Mouse (Mus musculus): ENCODE results near the gene Cntn4. TPM values are rescaled to one million over a fixed set of nuclear protein-coding genes. Genes with fewer than 3 reads are reported as not detected.

Gene Cntn4
- total RNA-seq (2021): under 1 TPM; 0.47 to 0.70 TPM
- long read RNA-seq, experiment 1: 0 reads
- long read RNA-seq, experiment 2, partial matches to known transcripts: 1 of 1 reads
- long read RNA-seq, experiment 2, other reads (novel, unspliced or antisense): 0 of 1 reads

GRCm38 (mm10) chr6:105677149-105678031, at the start of gene Cntn4:
Gene Cntn4, plus strand, starts transcription at chr6:105677660.
- peak in 1 of 2 experiments; percentile 6 for DNase-seq (ENCODE audit: low spot score in 2 of 2)

DNA sequence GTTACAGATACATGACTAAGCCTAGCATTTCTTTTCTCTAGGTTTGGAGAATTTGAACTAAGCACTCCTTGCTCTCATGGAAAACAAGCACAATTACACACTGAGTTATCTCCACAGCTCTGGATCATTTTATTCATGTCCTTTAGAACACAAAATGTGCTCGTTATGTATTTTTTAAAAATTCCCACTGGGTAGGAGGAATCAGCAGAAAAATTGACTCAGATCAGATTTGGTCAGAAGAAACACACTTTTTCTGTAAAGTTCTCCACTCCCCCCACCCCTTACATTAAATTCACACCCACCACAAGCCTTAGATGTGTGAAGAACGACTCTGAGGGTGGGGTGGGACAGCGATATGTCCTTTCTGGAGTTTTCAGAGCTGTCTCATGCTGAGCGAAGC, 3.2 kb upstream of the Cntn4 start:
- DNase-seq (ENCODE audit: low spot score in 2 of 2): no peak

DNA sequence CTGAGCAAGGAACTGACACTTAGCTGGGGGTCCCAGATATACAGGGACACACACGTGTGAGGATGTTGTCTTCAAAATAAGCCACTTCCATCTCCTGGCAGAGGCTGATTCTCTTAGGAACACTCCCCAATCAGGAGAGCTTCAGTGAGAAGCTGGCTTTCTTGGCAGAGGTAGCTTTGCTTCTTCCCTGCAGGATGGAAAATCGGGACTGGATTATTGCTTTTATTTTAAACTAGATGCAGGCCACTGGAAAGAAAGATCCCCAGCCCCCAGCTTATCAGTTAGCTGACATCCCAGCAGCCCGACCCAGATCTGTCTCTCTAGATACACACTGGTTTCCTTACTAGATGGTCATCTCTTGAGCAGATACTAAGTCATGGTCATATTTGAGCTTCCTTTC, 2.4 kb upstream of the Cntn4 start:
- no peak for DNase-seq (ENCODE audit: low spot score in 2 of 2)

DNA sequence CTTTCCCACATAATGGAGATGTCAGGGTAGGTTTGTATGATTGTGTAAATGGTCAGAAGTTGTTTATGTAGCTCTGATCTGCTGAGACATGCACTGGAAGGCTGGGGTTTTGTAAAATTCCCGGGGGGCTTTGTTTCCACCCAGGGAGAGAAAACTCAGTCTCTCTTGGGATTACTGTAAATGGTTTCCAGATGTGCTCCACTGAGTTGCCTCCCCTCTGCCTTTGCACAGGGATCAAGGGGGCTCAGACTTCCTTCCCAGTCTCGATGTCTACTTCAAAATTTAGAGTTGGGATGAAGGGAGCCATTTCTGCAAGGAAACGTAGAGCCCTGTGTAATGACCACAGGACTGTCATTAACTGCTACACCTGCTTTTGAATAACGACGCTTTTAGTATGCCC, 823 bp upstream of the Cntn4 start:
- DNase-seq (ENCODE audit: low spot score in 2 of 2): no peak

DNA sequence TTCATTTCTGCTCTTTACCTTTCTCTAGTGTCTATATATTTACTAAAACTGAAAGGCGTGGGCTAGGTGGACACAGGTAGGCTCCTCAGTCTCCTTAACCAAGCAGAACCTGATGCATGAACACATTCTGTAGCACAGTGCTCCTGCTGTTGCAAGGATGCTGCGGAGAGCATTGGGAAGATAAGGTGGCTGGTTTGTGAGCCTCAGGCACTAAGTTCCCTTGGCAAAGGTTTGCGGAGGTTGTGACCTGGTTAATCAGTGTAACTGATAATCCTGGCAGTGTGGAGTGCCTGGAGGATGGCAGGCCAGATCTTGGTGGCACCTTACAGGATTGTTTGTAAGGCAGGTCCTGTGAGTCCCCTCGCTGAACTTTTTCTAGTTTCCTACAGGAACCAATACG, 1.3 kb downstream of the Cntn4 start:
- DNase-seq (ENCODE audit: low spot score in 2 of 2): no peak

- DNase-seq (ENCODE audit: low spot score in 2 of 2): no peak
Measured at GRCm38 (mm10) chr6:105681496-105681895, 4.0 kb downstream of the Cntn4 start.

DNA sequence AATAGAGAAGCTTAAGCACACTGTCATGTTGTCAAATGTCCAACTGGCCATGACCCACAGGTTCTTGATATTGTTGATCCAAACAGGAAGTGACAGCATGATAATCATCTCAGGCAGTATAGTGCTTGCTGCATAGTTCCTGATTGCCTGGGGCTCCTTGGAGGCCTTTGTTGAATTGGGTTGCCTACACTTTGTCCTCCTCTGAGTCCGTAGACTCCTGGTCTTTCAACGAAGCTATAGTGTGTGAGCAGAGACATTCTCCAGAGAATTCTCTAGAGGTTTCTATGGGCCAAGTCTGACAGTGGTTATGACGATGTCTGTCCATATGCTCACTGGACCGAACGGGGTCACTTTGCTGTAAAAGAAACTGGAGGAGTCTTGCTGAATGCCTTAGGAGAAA, 5.8 kb downstream of the Cntn4 start:
- DNase-seq (ENCODE audit: low spot score in 2 of 2): no peak

DNA sequence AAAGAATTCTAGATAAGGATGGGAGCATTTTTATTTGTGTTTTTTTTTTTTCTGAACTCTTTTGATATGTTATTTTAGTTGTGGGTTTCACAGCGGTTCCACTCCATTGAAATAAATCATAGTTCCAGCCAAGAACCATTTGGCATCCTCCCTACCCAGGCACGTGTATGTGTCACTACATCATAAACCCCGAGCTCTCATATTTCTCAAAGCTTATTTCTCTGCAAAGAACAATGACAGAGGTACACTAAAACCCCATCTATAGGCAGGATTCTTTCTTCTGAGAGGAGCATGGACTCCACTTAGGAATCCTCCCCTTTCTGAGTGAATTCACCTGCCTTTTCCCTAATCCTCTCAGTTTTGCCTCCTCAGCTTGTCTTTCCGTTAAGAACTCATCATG, 6.7 kb downstream of the Cntn4 start:
- no peak for DNase-seq (ENCODE audit: low spot score in 2 of 2)

DNA sequence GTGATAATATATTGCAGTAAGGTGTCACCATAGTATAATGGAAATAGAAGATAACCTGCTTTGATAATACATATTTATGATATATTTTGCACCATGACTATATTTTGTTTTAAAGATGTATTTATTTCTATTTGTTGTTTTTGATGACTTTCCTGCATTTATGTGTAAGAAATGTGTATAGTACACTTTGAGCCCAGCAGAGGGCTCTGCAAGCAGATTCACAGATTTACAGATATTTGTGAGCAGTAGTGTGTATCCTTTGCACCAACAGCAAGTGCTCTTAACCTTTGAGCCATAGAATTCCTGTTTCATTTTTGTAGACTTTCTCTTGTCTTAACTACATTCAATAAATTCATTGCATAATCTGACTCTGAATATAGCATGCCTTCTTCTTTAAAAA, 10.7 kb downstream of the Cntn4 start:
- no peak for DNase-seq (ENCODE audit: low spot score in 2 of 2)

DNA sequence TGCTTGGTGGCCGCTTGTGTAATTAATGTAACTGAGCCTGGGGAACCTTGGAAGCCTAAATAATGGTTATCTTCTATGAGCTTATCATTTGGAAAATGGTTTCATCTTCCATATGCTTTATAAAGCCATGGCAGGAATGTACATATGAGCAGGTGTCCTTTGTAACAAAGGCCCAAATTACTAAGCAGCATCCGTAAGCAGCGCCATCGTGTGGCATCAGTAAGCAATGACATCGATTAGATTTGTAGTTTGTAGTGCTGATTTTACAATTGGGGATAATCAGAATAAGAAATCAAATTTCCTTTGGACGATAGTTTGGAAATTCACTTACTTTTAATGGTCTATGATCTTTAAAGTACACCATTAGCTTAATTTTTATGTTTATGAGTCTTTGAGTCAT, 64.6 kb downstream of the Cntn4 start:
- DNase-seq (ENCODE audit: low spot score in 2 of 2): no peak

DNA sequence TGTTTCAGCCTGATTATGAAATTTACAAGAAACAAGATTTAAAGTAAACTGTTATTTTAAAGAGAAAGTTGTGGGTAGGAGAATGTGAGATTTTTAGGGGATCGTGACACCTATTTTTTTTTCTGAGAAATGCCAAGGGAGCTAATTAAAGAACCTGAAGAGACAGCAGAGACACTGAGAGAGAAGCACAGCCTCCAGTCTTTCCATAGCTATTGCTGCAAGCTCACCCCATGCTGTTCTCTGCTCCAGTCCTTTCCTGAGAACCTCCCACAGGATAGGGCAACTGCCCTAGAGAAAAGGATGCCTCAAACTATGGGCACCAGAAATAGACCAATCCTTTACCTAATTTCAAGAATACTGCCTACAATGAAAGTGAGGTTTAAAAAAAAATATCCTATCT, 103.2 kb downstream of the Cntn4 start:
- no peak for DNase-seq (ENCODE audit: low spot score in 2 of 2)

DNA sequence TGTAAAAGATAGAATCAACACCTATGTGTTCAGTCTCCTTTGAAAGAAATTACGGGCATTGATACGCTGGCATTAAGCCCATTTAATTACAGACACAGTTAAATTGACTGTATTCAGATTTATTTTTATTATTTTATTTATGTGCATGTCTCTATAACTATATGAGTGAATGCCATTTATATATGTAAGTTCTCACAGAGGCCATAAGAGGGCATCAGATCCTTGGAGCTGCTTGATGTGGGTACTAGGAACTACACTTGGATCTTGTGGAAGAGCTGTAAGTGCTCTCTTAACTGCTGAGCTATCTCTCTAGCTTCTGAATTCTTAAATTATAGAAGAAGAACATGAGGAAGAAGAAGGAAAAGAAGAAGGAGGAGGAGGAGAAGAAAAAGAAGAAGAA, 111.0 kb downstream of the Cntn4 start:
- no peak for DNase-seq (ENCODE audit: low spot score in 2 of 2)

- DNase-seq (ENCODE audit: low spot score in 2 of 2): no peak
Measured at GRCm38 (mm10) chr6:105835099-105835498, 157.6 kb downstream of the Cntn4 start.

DNA sequence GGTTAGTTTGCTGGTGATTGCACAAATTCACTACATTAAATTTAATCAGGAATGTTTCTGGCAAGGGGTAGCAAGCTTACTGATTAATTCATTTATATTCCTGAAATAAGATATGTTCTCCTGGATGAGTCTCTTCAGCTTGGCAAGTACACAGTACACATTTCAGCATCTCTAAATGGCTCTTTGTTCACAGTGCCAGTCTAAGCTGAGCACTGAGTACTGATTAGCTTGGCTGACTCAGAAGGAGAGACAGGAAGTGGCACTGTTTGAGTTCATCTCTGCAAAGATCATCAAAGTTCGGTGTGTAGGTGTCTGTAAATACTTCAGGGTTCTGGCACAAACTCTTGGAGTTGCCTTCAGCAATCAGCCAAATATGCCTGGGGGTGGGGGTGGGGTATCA, 169.8 kb downstream of the Cntn4 start:
- no peak for DNase-seq (ENCODE audit: low spot score in 2 of 2)

GRCm38 (mm10) chr6:105892838-105893237, 215.4 kb downstream of the Cntn4 start:
- DNase-seq (ENCODE audit: low spot score in 2 of 2): no peak

DNA sequence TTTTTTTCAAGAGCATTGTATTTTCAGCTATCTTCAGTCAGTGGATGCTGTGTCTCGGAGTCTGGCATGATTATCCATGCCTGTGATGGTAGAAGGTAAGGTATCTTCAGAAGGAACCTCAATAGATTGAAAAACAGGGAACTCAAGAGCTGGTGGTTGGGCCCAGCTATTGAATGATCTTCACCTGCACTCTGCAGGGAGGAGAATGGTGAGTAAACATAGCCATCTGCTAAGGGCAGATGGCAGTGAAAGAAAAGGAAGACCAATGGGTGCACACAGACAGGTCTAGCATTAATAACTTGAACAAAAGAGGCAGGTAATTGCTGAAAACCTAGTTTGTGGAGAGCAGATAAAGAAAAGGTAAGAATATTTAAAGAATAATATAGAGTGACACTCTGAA, 261.0 kb downstream of the Cntn4 start:
- no peak for DNase-seq (ENCODE audit: low spot score in 2 of 2)

- no peak for DNase-seq (ENCODE audit: low spot score in 2 of 2)
Measured at GRCm38 (mm10) chr6:105939303-105939702, 261.8 kb downstream of the Cntn4 start.

GRCm38 (mm10) chr6:105940591-105940990, 263.1 kb downstream of the Cntn4 start:
- DNase-seq (ENCODE audit: low spot score in 2 of 2): no peak

DNA sequence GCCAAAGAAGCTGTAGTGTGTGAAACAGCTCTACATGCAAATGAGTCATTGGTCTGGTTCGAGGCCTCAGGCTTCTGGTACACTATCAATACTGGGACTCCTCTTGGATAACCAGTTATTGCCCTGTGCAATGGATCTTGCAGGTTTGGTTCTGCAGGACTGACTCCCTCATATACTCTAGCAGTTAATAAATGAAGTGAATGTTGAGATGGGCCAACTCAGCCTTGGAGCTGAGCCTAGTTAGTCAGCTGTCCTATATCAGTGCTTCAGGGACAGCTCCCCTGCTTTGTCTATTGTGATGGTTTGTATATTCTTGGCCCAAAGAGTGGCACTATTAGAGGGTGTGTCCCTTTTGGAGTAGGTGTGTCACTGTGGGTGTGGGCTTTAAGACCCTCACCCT, 314.0 kb downstream of the Cntn4 start:
- DNase-seq (ENCODE audit: low spot score in 2 of 2): no peak

DNA sequence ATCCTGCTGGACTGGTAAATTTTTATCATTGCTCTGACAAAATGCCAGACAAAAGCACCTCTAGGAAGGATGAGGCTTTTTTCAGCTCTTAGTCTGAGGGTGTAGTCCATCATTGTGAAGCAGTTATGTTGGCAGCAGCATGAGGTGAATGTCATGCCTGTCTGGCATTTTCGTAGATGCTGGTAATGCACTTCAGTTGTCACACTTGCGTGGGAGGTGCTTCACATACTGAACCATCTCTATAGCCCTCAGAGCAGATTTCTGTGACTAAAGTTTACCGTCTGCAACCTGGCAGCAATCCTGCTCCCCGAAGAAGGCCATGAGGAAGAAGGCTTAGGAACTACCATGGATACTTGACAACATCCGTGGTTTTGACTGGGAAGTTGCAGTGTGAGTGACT, 335.6 kb downstream of the Cntn4 start:
- DNase-seq (ENCODE audit: low spot score in 2 of 2): no peak

DNA sequence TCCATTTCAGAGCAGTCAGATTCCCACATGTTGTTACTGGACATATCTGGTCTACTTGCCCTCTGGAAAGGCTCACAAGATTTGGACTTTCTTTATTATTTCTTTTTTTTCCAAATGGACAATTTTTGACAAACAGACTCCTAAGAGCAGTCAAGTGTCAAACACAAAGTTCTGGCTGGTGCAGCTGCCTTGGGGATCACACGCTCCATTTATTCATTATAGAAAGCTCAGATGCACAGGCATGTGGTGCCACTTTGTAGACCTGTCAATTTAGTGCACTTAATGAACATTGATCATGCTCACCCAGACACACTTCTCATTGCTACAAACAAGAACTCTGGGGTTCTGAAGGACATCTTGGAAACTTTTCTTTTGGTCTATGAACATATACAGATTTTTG, 337.7 kb downstream of the Cntn4 start:
- no peak for DNase-seq (ENCODE audit: low spot score in 2 of 2)

- DNase-seq (ENCODE audit: low spot score in 2 of 2): no peak
Measured at GRCm38 (mm10) chr6:106048878-106049277, 371.4 kb downstream of the Cntn4 start.

DNA sequence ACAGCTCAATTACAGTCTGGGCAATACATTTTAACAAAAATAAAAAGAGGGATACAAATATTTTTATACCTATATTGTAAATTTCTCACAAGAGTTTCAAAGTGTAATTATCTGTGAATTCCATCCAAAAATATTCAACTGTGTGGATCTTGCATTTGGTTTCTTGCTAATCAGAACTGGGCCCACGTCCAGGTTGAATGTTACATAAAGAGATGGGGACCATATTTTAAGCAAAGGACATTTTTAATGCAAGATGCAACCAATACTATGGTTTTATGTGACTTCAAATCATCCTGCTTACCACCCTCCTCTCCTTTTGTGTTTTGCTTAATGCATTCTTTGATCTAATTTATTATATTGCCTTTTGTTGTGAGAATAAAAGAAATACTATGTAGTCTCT, 378.7 kb downstream of the Cntn4 start:
- no peak for DNase-seq (ENCODE audit: low spot score in 2 of 2)

Data from gastrocnemius, postnatal 4 days (tissue).